Mouse (Mus musculus): ENCODE results near the gene S100a11. TPM values are rescaled to one million over a fixed set of nuclear protein-coding genes. Genes with fewer than 3 reads are reported as not detected.
A peak's percentile ranks its signal among the peaks of the same experiment; 100 is the strongest.
"Not testable (repeated sequence)": the region's sequence is repeated elsewhere in the genome, so short reads cannot be mapped to it uniquely, and the experiment has no call there.

S100a11 gene
- 149 and 157 TPM in 2 replicates for polyA plus RNA-seq (2015; fragmentation: Nextera tagmentation; extraction: Ambion mirVana)

- peak within 1 kb of the TSS; percentile 46 for H3K4me3 ChIP-seq (replicated peaks)
- ATAC-seq, result peak; percentile 95
- peak within 1 kb of the TSS; percentile 78 for H3K4me2 ChIP-seq (replicated peaks)
- no peaks in the 10 kb centered on the region for H3K9me3 ChIP-seq
- no peaks in the 10 kb centered on the region for H3K36me3 ChIP-seq
- H3K4me1 ChIP-seq (replicated peaks), result peaks cover 10% of the 10 kb centered on the region
- H3K9ac ChIP-seq (replicated peaks), result peak within 1 kb of the TSS; percentile 69
- no peak within 1 kb of the TSS; the same call in 1 of the 2 replicates for H3K27ac ChIP-seq
- peaks cover 6% of the 10 kb centered on the region; the same call in 1 of the 2 replicates for H3K27me3 ChIP-seq
- under 1% methylated on average over 38 of the region's 38 CpGs for WGBS
These were observed at the start of gene S100a11 for GRCm38 (mm10) chr3:93520330-93521193. Gene S100a11, plus strand, starts transcription at chr3:93520488.

- no peak overlapping the region for H3K4me2 ChIP-seq (replicated peaks)
- H3K4me1 ChIP-seq (replicated peaks), result no peaks in the 10 kb centered on the region
- H3K9ac ChIP-seq (replicated peaks), result no peak overlapping the region
These were observed 40.2 kb upstream of the S100a11 start for GRCm38 (mm10) chr3:93480053-93480452.

GRCm38 (mm10) chr3:93481982-93482616 lies 38.2 kb upstream of the S100a11 start:
- no peak for ATAC-seq
- 84% methylated on average over 2 of the region's 2 CpGs for WGBS
- no peak overlapping the region for H3K4me2 ChIP-seq (replicated peaks)

More at GRCm38 (mm10) chr3:93480053-93480452, 40.2 kb upstream of the S100a11 start:
- H3K9me3 ChIP-seq, result no peaks in the 10 kb centered on the region
- no peaks in the 10 kb centered on the region for H3K36me3 ChIP-seq
- WGBS, result 87% methylated on average over 1 of the region's 1 CpGs
- no peak overlapping the region for H3K27ac ChIP-seq
- H3K4me3 ChIP-seq (replicated peaks), result no peak overlapping the region
- no peak for ATAC-seq
- H3K27me3 ChIP-seq, result no peaks in the 10 kb centered on the region

GRCm38 (mm10) chr3:93485611-93486010 lies 34.7 kb upstream of the S100a11 start:
- no peaks in the 10 kb centered on the region for H3K4me1 ChIP-seq (replicated peaks)

More at GRCm38 (mm10) chr3:93481982-93482616, 38.2 kb upstream of the S100a11 start:
- Histone ChIP-seq H3K27ac (no peak overlapping the region), H3K36me3 (no peaks in the 10 kb centered on the region), H3K4me1 (replicated peaks) (no peaks in the 10 kb centered on the region), H3K9ac (replicated peaks) (no peak overlapping the region), H3K27me3 (no peaks in the 10 kb centered on the region), H3K9me3 (no peaks in the 10 kb centered on the region), H3K4me3 (replicated peaks) (no peak overlapping the region)

GRCm38 (mm10) chr3:93488541-93488940 lies 31.7 kb upstream of the S100a11 start:
- ATAC-seq, result no peak
- Histone ChIP-seq H3K9me3 (no peaks in the 10 kb centered on the region), H3K27me3 (no peaks in the 10 kb centered on the region), H3K27ac (no peak overlapping the region), H3K4me1 (replicated peaks) (no peaks in the 10 kb centered on the region), H3K36me3 (no peaks in the 10 kb centered on the region), H3K4me2 (replicated peaks) (no peak overlapping the region), H3K4me3 (replicated peaks) (no peak overlapping the region), H3K9ac (replicated peaks) (no peak overlapping the region)
- 85% methylated on average over 2 of the region's 2 CpGs for WGBS

More at GRCm38 (mm10) chr3:93485611-93486010, 34.7 kb upstream of the S100a11 start:
- Histone ChIP-seq H3K9me3 (no peaks in the 10 kb centered on the region), H3K9ac (replicated peaks) (no peak overlapping the region), H3K36me3 (no peaks in the 10 kb centered on the region), H3K4me2 (replicated peaks) (no peak overlapping the region), H3K27me3 (no peaks in the 10 kb centered on the region), H3K27ac (no peak overlapping the region), H3K4me3 (replicated peaks) (no peak overlapping the region)
- no peak for ATAC-seq
- 88% methylated on average over 3 of the region's 3 CpGs for WGBS

GRCm38 (mm10) chr3:93492176-93492575 lies 28.1 kb upstream of the S100a11 start:
- WGBS, result 80% methylated on average over 3 of the region's 3 CpGs
- Histone ChIP-seq H3K9ac (replicated peaks) (no peak overlapping the region), H3K4me3 (replicated peaks) (no peak overlapping the region), H3K36me3 (no peaks in the 10 kb centered on the region), H3K4me2 (replicated peaks) (no peak overlapping the region), H3K9me3 (no peaks in the 10 kb centered on the region), H3K27ac (no peak overlapping the region), H3K4me1 (replicated peaks) (no peaks in the 10 kb centered on the region), H3K27me3 (no peaks in the 10 kb centered on the region)
- ATAC-seq, result no peak

GRCm38 (mm10) chr3:93493992-93494391 lies 26.3 kb upstream of the S100a11 start:
- WGBS, result 1% methylated on average over 4 of the region's 4 CpGs
- no peaks in the 10 kb centered on the region for H3K4me1 ChIP-seq (replicated peaks)
- no peaks in the 10 kb centered on the region for H3K36me3 ChIP-seq
- no peaks in the 10 kb centered on the region for H3K27me3 ChIP-seq
- no peaks in the 10 kb centered on the region for H3K9me3 ChIP-seq
- no peak overlapping the region for H3K9ac ChIP-seq (replicated peaks)
- H3K4me3 ChIP-seq (replicated peaks), result no peak overlapping the region
- peak; percentile 94 for ATAC-seq
- H3K27ac ChIP-seq, result no peak overlapping the region
- no peak overlapping the region for H3K4me2 ChIP-seq (replicated peaks)

- not testable (repeated sequence) for H3K4me2 ChIP-seq (replicated peaks); H3K36me3 ChIP-seq; H3K9me3 ChIP-seq; ATAC-seq; H3K9ac ChIP-seq (replicated peaks); H3K27ac ChIP-seq; H3K4me1 ChIP-seq (replicated peaks); H3K27me3 ChIP-seq; H3K4me3 ChIP-seq (replicated peaks)
- 33% methylated on average over 5 of the region's 5 CpGs for WGBS
These were observed 25.5 kb upstream of the S100a11 start for GRCm38 (mm10) chr3:93494774-93495173.

- 81% methylated on average over 3 of the region's 3 CpGs for WGBS
- no peak for ATAC-seq
- no peaks in the 10 kb centered on the region for H3K9me3 ChIP-seq
- no peak overlapping the region for H3K27ac ChIP-seq
- no peaks in the 10 kb centered on the region for H3K27me3 ChIP-seq
- H3K36me3 ChIP-seq, result no peaks in the 10 kb centered on the region
- no peak overlapping the region for H3K4me3 ChIP-seq (replicated peaks)
- no peak overlapping the region for H3K9ac ChIP-seq (replicated peaks)
- no peak overlapping the region for H3K4me2 ChIP-seq (replicated peaks)
- no peaks in the 10 kb centered on the region for H3K4me1 ChIP-seq (replicated peaks)
These were observed 23.2 kb upstream of the S100a11 start for GRCm38 (mm10) chr3:93497131-93497530.

- H3K9me3 ChIP-seq, result no peaks in the 10 kb centered on the region
- H3K9ac ChIP-seq (replicated peaks), result no peak overlapping the region
- no peak for ATAC-seq
- H3K27ac ChIP-seq, result no peak overlapping the region
- no peaks in the 10 kb centered on the region for H3K4me1 ChIP-seq (replicated peaks)
- no peaks in the 10 kb centered on the region for H3K36me3 ChIP-seq
- no peaks in the 10 kb centered on the region for H3K27me3 ChIP-seq
- H3K4me3 ChIP-seq (replicated peaks), result no peak overlapping the region
- no peak overlapping the region for H3K4me2 ChIP-seq (replicated peaks)
These were observed 21.2 kb upstream of the S100a11 start for GRCm38 (mm10) chr3:93499129-93499528.

GRCm38 (mm10) chr3:93504536-93505189 lies 15.6 kb upstream of the S100a11 start:
- H3K27me3 ChIP-seq, result no peaks in the 10 kb centered on the region
- ATAC-seq, result no peak
- no peak overlapping the region for H3K4me2 ChIP-seq (replicated peaks)

More at GRCm38 (mm10) chr3:93504536-93505189, 15.6 kb upstream of the S100a11 start:
- Histone ChIP-seq H3K9ac (replicated peaks) (no peak overlapping the region), H3K9me3 (no peaks in the 10 kb centered on the region), H3K4me1 (replicated peaks) (no peaks in the 10 kb centered on the region), H3K27ac (no peak overlapping the region), H3K36me3 (no peaks in the 10 kb centered on the region), H3K4me3 (replicated peaks) (no peak overlapping the region)
- 79% methylated on average over 7 of the region's 7 CpGs for WGBS
